Mouse (Mus musculus) E14TG2a.4 (cell line): ENCODE results near the gene Olig2.

Source experiments
- CTCF ChIP-seq: conservative IDR thresholded peaks from 2 replicates; pipeline ENCODE4 v1.5.1; 2014; ENCODE audit warnings: low read length
- NANOG ChIP-seq: IDR thresholded peaks from 2 replicates; pipeline ENCODE4 v1.6.1; 2014; ENCODE audit warnings: borderline replicate concordance, low read length, mixed read lengths
- POU5F1 ChIP-seq: IDR thresholded peaks from 2 replicates; pipeline ENCODE4 v1.6.1; 2014; ENCODE audit warnings: low read length, borderline replicate concordance

DNA sequence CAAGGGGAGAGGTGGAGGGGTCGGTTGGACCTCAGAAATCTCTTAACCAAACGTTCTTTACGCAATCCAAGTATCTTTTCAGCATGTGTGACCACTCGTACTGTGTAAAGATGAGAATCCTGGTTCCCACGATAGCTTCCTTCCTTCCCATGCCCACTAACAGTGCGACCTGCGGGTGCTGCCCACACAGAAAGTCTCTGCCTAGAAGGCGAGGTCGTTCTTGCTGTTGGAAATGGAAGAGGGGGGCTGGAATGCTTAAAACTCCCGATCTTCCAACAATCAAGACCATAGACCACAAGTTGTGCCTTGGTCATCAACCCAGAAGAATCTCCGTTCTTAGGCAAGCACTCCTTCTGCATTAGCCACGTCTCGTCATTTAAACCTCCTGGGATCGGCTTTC lies 6.0 kb upstream of the Olig2 start:
- TF ChIP-seq CTCF (no peak), NANOG (no peak), POU5F1 (no peak)
